Mouse (Mus musculus) hindbrain, embryonic 10.5 days (tissue): ENCODE measurements around the gene Rps11. TPM values are rescaled to one million over a fixed set of nuclear protein-coding genes. Genes with fewer than 3 reads are reported as not detected.

ENCODE experiments used
- DNase-seq: peaks from one replicate; pipeline ENCODE4 v3.0.0-alpha.2; 2017; ENCODE audit warnings: low spot score
- H3K27ac ChIP-seq: fragments of 300-500 bp; sonication (generic); 2 replicates; pipeline ENCODE4 v1.5.1; 2016; ENCODE audit warnings: mild to moderate bottlenecking, moderate library complexity
- H3K27me3 ChIP-seq: fragments of 300-500 bp; sonication (generic); 2 replicates; pipeline ENCODE4 v1.6.1; 2016; ENCODE audit warnings: mild to moderate bottlenecking; ENCODE audit not compliant: poor library complexity, insufficient read depth, severe bottlenecking
- H3K36me3 ChIP-seq: fragments of 300-500 bp; sonication (generic); 2 replicates; pipeline ENCODE4 v1.6.1; 2016; ENCODE audit warnings: mild to moderate bottlenecking, moderate library complexity
- H3K4me1 ChIP-seq: fragments of 300-500 bp; sonication (generic); replicated peaks from 2 replicates; pipeline ENCODE4 v1.6.1; 2016; ENCODE audit warnings: mild to moderate bottlenecking
- H3K4me3 ChIP-seq: fragments of 300-500 bp; sonication (generic); 2 replicates; pipeline ENCODE4 v1.5.1; 2016; ENCODE audit warnings: mild to moderate bottlenecking, moderate library complexity
- H3K9me3 ChIP-seq: fragments of 300-500 bp; sonication (generic); 2 replicates; pipeline ENCODE4 v1.6.1; 2016; ENCODE audit warnings: mild to moderate bottlenecking, moderate library complexity
- WGBS: fragments of 180-500 bp; shearing (Covaris S2); methylation state at CpG from one replicate; pipeline ENCODE4 v1.1.7; 2016; 5-methylcytosine and 5-hydroxymethylcytosine counted together
- microRNA counts: library from miRNA; unstranded; fragments of <30 nt; microRNA quantifications from one replicate; lab custom pipeline; 2017
- polyA plus RNA-seq: library from polyadenylated mRNA; unstranded; fragments of >200 nt; fragmentation: Nextera tagmentation; extraction: Ambion mirVana; gene quantifications from 2 replicates; pipeline ENCODE4 v1.2.1, GENCODE M21; 2016

Gene Rps11
- polyA plus RNA-seq, 1 experiment from 2014 or later = 1,526 TPM

- H3K4me1 ChIP-seq = peaks cover 12% of the 10 kb centered on the region; the same call in 1 of the 2 replicates
- H3K27me3 ChIP-seq = no peaks in the 10 kb centered on the region
- WGBS = 1% methylated on average over 10 of the region's 10 CpGs
- no peak overlapping the region for H3K27ac ChIP-seq
- H3K4me3 ChIP-seq = no peak overlapping the region
- peak; percentile 90 for DNase-seq
- peaks cover 57% of the 10 kb centered on the region for H3K36me3 ChIP-seq
- H3K9me3 ChIP-seq = no peaks in the 10 kb centered on the region
These were observed 44.4 kb downstream of the Rps11 start for GRCm38 (mm10) chr7:45079856-45080255.

- no peak overlapping the region for H3K4me3 ChIP-seq
These were observed 45.7 kb downstream of the Rps11 start for GRCm38 (mm10) chr7:45078513-45078912.

DNA sequence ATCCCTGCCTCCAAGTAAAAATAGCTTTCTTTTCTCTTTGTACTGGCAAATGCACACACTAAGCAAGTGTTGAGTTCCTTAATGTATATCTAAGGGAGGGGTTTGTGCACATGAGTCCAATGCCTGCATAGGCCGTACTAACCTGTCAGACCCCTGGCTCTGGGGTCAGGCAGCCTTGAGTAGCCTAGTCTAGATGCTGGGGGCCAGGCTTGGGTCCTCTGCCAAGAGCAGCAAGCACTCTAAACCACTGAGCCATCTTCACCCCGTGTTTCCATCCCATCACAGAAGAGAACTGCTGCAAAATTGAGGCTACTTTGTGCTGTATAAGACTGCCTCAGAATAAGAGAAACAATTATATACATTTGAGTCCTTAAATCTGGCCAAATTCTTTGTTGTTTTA lies 46.4 kb downstream of the Rps11 start:
- Histone ChIP-seq H3K27ac (no peak overlapping the region), H3K27me3 (no peaks in the 10 kb centered on the region), H3K9me3 (no peaks in the 10 kb centered on the region), H3K36me3 (peaks cover 54% of the 10 kb centered on the region), H3K4me1 (peaks cover 7% of the 10 kb centered on the region; the same call in 1 of the 2 replicates), H3K4me3 (no peak overlapping the region)
- WGBS = 93% methylated on average over 2 of the region's 2 CpGs
- DNase-seq = no peak

More at GRCm38 (mm10) chr7:45078513-45078912, 45.7 kb downstream of the Rps11 start:
- Histone ChIP-seq H3K27ac (no peak overlapping the region), H3K9me3 (no peaks in the 10 kb centered on the region), H3K36me3 (peaks cover 58% of the 10 kb centered on the region), H3K4me1 (peaks cover 12% of the 10 kb centered on the region; the same call in 1 of the 2 replicates), H3K27me3 (no peaks in the 10 kb centered on the region)
- WGBS = 41% methylated on average over 9 of the region's 9 CpGs
- peak; percentile 74 for DNase-seq

DNA sequence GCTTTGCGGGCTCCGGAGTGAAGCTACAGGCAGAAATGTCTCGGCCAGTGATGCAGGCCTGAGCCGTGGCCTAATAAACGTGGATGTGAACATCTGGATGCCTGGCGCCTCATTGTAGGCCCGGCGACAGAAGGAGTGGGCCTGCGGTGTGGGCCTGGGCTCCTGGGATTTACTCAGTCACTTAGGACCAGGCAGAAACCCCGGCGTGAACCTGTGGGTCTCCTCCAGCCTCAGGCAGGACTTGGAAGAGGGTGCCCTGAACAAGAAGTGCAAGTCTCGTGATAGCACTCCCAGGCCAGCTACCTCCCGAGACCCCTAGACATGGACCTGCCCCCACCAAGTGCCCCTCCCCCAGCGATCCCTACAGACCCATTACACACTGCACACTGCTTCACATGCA lies 46.9 kb downstream of the Rps11 start:
- DNase-seq = no peak

DNA sequence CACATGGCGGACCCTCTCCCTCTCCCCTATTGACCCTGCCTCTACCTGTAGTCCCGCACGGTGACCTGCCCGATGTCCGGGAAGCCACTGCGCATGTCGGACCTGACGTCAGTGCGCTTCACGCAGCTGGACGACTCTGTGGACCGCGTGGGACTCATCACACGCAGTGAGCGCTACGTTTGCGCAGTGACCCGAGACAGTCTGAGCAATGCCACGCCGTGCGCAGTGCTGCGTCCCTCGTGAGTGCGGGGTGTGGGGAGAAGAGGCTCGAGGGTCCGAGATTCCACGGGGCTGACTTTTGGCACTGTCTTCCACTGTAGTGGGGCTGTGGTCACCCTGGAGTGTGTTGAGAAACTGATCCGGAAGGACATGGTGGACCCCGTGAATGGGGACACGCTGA lies 47.7 kb downstream of the Rps11 start:
- Histone ChIP-seq H3K27ac (no peak overlapping the region), H3K36me3 (peaks cover 52% of the 10 kb centered on the region), H3K27me3 (no peaks in the 10 kb centered on the region), H3K9me3 (no peaks in the 10 kb centered on the region), H3K4me3 (no peak overlapping the region), H3K4me1 (0 out of 2 replicates have a peak, but pooled peaks cover 4% of the 10 kb centered on the region)
- DNase-seq = no peak
- WGBS = 90% methylated on average over 30 of the region's 30 CpGs

More for the DNA sequence above, 46.9 kb downstream of the Rps11 start:
- H3K27me3 ChIP-seq = no peaks in the 10 kb centered on the region
- peaks cover 49% of the 10 kb centered on the region for H3K36me3 ChIP-seq
- 89% methylated on average over 14 of the region's 14 CpGs for WGBS
- 0 out of 2 replicates have a peak, but pooled peaks cover 4% of the 10 kb centered on the region for H3K4me1 ChIP-seq
- H3K9me3 ChIP-seq = no peaks in the 10 kb centered on the region
- H3K4me3 ChIP-seq = no peak overlapping the region
- H3K27ac ChIP-seq = no peak overlapping the region

DNA sequence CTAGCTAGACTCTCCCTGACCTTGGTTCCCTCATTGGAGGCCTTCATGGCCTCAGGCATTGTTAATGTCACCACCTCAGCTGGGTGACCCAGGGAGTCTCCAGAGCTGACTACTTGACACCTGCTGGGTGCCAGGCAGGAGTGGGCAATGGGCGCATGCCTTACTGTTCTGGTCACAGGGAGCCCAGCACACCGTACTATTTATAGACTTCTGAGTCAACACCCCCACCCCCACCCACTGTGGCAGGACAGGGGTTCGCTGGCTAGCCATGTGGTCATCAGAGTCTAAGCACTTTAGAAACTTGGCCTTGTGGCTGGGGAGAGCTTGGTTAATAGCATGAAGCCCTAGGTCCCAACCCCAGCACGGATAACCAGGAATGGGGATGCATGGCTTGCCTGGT lies 48.8 kb downstream of the Rps11 start:
- no peak overlapping the region for H3K4me3 ChIP-seq
- H3K4me1 ChIP-seq = 0 out of 2 replicates have a peak, but pooled peaks cover 4% of the 10 kb centered on the region
- H3K9me3 ChIP-seq = no peaks in the 10 kb centered on the region
- no peak for DNase-seq
- no peak overlapping the region for H3K27ac ChIP-seq
- 90% methylated on average over 4 of the region's 4 CpGs for WGBS
- peaks cover 52% of the 10 kb centered on the region for H3K36me3 ChIP-seq
- H3K27me3 ChIP-seq = no peaks in the 10 kb centered on the region

DNA sequence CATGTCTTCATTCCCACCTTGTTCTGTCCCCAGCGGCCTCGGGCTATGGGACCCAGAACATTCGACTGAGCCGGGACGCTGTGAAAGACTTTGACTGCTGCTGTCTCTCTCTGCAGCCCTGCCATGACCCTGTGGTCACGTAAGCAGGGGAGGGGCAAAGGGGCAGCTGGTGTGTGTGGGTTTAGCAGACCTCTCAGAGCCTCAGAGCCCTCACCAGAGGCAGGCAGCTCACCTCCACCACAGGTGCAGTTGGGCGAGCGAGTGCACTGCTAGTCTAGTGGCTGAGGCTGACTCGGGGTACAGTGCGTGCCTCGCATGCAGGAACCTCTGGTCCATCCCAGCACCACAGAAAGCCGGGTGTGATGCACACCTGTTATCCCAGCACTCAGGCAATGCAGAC lies 50.3 kb downstream of the Rps11 start:
- H3K9me3 ChIP-seq = no peaks in the 10 kb centered on the region

GRCm38 (mm10) chr7:45073171-45073707 lies 51.0 kb downstream of the Rps11 start:
- Histone ChIP-seq H3K36me3 (peaks cover 52% of the 10 kb centered on the region), H3K4me3 (no peak overlapping the region), H3K27me3 (no peaks in the 10 kb centered on the region), H3K9me3 (no peaks in the 10 kb centered on the region), H3K27ac (no peak overlapping the region), H3K4me1 (no peaks in the 10 kb centered on the region)
- WGBS = 79% methylated on average over 7 of the region's 7 CpGs
- DNase-seq = no peak

More for the DNA sequence above, 50.3 kb downstream of the Rps11 start:
- 88% methylated on average over 12 of the region's 12 CpGs for WGBS
- Histone ChIP-seq H3K27me3 (no peaks in the 10 kb centered on the region), H3K36me3 (peaks cover 52% of the 10 kb centered on the region), H3K4me1 (no peaks in the 10 kb centered on the region), H3K27ac (no peak overlapping the region), H3K4me3 (no peak overlapping the region)
- no peak for DNase-seq

MicroRNAs encoded within 50 kb of the gene (microRNA counts, 519-probe panel; counts per million panel counts)
- microRNA mmu-miR-150 (lab: Ali Mortazavi, UCI) = 1,255 counts per million, percentile 77 among the panel's probes with 10 or more counts

Other genes starting within 250 kb of the Rps11 start
- 187 and 223 TPM in 2 replicates for gene Med25, start 231.7 kb downstream of the Rps11 start, polyA plus RNA-seq
- gene Fuz, start 228.4 kb downstream of the Rps11 start, polyA plus RNA-seq = 24.4 and 28.4 TPM in 2 replicates
- 80.7 and 93.1 TPM in 2 replicates for gene Ap2a1, start 194.9 kb downstream of the Rps11 start, polyA plus RNA-seq
- 0.08 TPM in 1 of 2 replicates, not detected in the other for gene Tsks, start 181.2 kb downstream of the Rps11 start, polyA plus RNA-seq
- gene Cpt1c, start 149.6 kb downstream of the Rps11 start, polyA plus RNA-seq = 22.4 and 26.8 TPM in 2 replicates
- gene Prmt1, start 137.9 kb downstream of the Rps11 start, polyA plus RNA-seq = 843 and 861 TPM in 2 replicates
- 76.7 and 78.1 TPM in 2 replicates for gene Irf3, start 126.8 kb downstream of the Rps11 start, polyA plus RNA-seq
- gene Bcl2l12, start 125.7 kb downstream of the Rps11 start, polyA plus RNA-seq = 69.6 and 73.9 TPM in 2 replicates
- gene Scaf1, start 108.1 kb downstream of the Rps11 start, polyA plus RNA-seq = 44.0 and 49.9 TPM in 2 replicates
- gene Rras, start 106.5 kb downstream of the Rps11 start, polyA plus RNA-seq = 24.4 and 24.8 TPM in 2 replicates
- gene Prr12, start 71.6 kb downstream of the Rps11 start, polyA plus RNA-seq = 11.9 and 13.4 TPM in 2 replicates
- 67.8 and 70.7 TPM in 2 replicates for gene Nosip, start 62.0 kb downstream of the Rps11 start, polyA plus RNA-seq
- 16.9 and 18.6 TPM in 2 replicates for gene Prrg2, start 61.8 kb downstream of the Rps11 start, polyA plus RNA-seq
- gene Rcn3, start 32.2 kb downstream of the Rps11 start, polyA plus RNA-seq = 127 and 135 TPM in 2 replicates
- gene Fcgrt, start 20.6 kb downstream of the Rps11 start, polyA plus RNA-seq = 9.9 and 13.1 TPM in 2 replicates
- 1,174 and 1,234 TPM in 2 replicates for gene Rpl13a, start 4.3 kb upstream of the Rps11 start, polyA plus RNA-seq
- gene Gm45713, start 11.8 kb upstream of the Rps11 start, polyA plus RNA-seq = 0.13 and 0.15 TPM in 2 replicates
- 0.85 and 2.0 TPM in 2 replicates for gene Flt3l, start 12.0 kb upstream of the Rps11 start, polyA plus RNA-seq
- gene Pih1d1, start 29.9 kb upstream of the Rps11 start, polyA plus RNA-seq = 101 and 116 TPM in 2 replicates
- 54.5 and 55.3 TPM in 2 replicates for gene Aldh16a1, start 30.1 kb upstream of the Rps11 start, polyA plus RNA-seq
- 0.71 and 1.2 TPM in 2 replicates for gene Slc17a7, start 39.5 kb upstream of the Rps11 start, polyA plus RNA-seq
- gene Gfy, start 55.1 kb upstream of the Rps11 start, polyA plus RNA-seq = not detected in 2 replicates
- not detected in 2 replicates for gene Pth2, start 56.6 kb upstream of the Rps11 start, polyA plus RNA-seq
- 0.64 and 0.80 TPM in 2 replicates for gene Ccdc155, start 80.5 kb upstream of the Rps11 start, polyA plus RNA-seq
- gene Dkkl1, start 87.7 kb upstream of the Rps11 start, polyA plus RNA-seq = 1.8 and 2.1 TPM in 2 replicates
- 324 and 370 TPM in 2 replicates for gene Tead2, start 91.3 kb upstream of the Rps11 start, polyA plus RNA-seq
- gene Cd37, start 114.7 kb upstream of the Rps11 start, polyA plus RNA-seq = 1.0 and 1.1 TPM in 2 replicates
- 0.26 TPM in 1 of 2 replicates, not detected in the other for gene Slc6a16, start 116.6 kb upstream of the Rps11 start, polyA plus RNA-seq
- gene Slc6a21, start 153.1 kb upstream of the Rps11 start, polyA plus RNA-seq = not detected in 2 replicates
- 10.5 and 12.5 TPM in 2 replicates for gene Trpm4, start 209.3 kb upstream of the Rps11 start, polyA plus RNA-seq
- gene Hrc, start 210.9 kb upstream of the Rps11 start, polyA plus RNA-seq = 0.36 and 0.42 TPM in 2 replicates
- 8.4 and 12.9 TPM in 2 replicates for gene Ppfia3, start 242.6 kb upstream of the Rps11 start, polyA plus RNA-seq
- 0.89 and 1.5 TPM in 2 replicates for gene Lin7b, start 246.1 kb upstream of the Rps11 start, polyA plus RNA-seq